Mouse (Mus musculus) cerebellum, adult (tissue): ENCODE results near the gene Myl4.
"Not testable (repeated sequence)": the region's sequence is repeated elsewhere in the genome, so short reads cannot be mapped to it uniquely, and the experiment has no call there.

ENCODE experiments used
- ATAC-seq: cut with Nextera tagmentation; 2 replicates; pipeline ENCODE4 v1.9.2; 2017; ENCODE audit warnings: mild to moderate bottlenecking, moderate library complexity, mixed read lengths; ENCODE audit not compliant: insufficient number of reproducible peaks, low FRiP score, low TSS enrichment

Gene Myl4

DNA sequence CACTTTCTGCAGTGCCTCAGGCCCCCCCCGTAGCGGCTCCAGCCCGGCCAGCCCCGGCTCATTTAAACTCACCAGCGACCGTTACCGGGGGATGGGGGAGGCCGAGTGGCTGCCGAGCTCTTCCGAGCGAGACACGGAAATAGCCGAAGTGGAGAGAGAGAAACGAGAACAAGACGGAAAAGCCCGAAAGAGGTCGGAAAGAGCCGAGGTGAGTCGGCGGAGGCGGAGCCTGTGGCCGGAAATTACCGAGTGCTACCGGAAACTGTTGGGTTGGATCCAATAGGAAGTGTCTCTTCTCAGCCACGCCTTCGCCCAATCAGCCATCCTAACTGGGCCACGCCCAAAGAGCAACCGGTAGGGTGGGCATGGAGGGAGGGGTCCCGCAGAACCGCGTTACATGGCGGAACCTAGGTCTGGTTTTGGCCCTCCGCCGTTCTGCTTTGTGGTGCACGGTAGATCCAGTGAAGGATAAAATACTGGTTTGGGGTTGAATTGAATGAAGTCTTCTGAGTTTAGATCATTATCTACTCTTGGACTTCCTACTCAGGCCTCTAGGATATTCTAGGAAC is at the start of gene Myl4, which contains the start of gene Cdc27:
Myl4 (plus strand) TSS at position 258 of the 569 bp plus-strand sequence.
Cdc27 (minus strand) TSS at position 215 of the 569 bp plus-strand sequence.
- peak; percentile 92 for ATAC-seq

DNA sequence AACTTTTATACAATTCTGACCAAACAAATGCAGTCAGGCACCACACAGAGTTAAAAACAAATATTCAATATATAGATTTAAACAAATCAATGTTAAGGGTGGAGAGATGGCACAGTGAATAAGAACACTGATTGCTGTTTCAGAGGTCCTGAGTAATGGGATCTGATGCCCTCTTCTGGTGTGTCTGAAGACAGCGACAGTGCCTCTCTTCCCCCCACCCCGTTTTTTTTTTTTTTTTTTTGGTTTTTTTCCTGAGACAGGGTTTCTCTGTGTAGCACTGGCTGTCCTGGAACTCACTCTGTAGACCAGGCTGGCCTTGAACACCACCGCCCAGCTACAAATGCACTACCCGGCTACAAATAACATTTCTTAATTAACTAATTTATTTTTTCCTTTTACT is 42.0 kb upstream of the Myl4 start:
- ATAC-seq: no peak

DNA sequence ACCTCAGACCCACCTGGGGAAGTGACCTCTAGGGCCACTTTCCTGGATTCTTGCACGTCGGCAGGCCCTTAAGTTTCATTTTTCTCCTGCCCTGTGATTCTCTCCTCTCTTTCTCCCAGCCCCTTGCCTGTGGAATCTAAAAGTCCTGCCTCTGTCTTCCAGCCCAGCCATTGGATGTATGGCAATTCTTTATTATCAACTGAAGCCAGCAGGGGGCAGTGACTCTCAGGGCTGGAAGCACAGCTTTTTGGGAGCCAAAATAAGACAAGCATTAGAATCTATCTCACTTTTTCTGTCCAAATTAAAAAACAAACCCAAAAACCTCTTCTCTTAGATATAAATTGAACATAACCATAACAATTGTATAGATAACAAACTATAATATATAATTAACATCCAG is 39.9 kb upstream of the Myl4 start:
- no peak for ATAC-seq

DNA sequence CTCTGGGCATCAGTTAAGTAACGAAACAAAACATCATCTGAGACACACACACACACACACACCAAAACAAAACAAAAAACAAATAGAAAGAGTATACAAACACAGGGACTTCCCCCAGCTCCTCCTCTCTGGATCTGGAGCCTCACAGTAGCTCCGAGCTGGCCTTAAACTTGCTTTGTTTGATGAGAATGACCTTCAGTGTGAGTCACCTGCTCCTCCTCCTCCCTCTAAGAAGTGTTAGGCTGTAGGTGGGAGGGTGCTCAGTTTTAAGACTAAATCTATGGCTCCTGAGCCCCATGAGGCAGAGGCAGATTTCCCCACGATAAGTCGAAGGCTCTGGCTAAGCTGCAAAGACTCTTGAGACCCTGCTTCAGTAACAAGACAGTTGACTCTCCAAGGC is 38.0 kb upstream of the Myl4 start:
- no peak for ATAC-seq

DNA sequence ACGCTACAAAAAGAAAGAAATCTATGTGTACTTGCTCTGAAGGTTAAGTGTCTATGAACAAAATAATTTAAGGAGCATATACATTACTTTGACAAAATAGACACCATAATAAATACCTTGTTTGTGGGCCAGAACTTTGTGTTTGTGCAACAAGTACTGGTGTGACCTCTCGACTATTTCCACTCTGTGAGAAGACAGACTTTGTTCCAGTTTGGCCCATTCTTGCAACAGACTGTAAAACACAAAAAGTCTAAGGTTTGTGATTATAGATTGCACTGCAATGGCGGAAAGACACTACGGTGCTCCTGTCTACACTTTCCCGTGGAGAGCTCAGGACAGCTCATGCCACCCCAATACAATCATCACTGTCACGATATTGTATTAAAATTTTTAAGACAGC is 24.5 kb upstream of the Myl4 start:
- ATAC-seq: no peak

DNA sequence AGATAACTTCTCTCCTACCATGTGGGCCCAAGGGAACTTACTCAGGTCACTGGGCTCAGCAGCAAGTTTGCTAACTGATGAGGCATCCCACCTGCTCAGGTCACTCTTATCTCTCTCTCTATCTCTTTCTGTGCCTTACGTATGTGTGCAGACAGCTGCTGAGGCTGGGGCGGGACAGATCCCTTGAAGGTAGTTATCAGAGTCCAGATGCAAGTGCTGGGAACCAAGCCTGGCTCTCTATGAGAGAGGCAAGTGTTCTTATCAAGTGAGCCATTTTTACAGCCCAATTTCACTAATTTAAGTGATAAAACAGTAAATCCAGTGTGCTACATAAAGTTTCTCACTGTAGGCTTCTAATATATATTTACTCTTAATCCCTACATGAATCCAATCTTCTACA is 13.6 kb upstream of the Myl4 start:
- ATAC-seq: no peak

DNA sequence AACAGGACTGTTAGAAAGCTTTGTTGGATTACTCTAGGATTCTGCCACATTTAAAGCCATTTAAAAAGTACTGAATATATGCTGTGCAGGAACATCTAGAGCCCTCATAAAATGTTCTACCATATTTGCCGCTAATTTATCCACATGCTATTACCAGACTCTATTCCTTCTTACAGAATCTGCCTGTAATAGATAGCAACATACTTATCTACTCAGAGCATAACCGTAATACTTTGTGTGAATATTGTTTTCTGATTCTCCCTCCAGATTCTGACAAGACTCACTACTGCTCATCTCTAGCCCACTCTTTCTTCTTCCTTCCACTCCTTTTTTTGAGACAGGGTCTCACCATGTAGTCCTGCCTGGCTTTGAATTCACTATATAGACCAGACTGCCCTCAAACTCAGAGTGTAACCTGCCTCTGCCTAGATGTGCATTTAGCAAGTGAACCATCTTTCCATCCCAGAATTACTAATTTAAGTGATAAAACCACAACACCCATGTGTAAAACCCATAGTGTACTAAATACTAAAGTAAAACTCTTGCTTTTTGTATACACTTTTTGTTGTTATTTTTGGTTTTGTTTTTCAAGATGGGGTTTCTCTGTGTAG is 12.4 kb upstream of the Myl4 start:
- ATAC-seq: no peak

DNA sequence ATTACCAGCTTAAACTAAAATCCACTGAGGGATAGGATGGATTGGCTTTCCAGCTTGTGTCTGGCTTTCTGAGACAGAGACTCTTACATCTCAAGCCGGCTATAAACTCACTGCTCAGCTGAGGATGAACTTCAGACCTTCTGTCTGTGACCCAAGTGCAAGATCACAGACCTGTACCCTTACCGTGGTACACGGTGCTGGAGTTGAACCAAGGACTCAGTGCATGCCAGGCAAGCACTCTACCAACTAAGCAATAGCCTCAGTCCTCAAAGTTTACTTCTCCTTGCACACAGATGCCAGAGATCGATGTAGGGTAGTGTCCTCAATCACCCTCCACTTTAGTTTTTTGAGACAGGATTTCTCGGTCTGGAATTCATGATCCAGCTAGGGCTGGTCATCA is 10.7 kb upstream of the Myl4 start:
- ATAC-seq: no peak

DNA sequence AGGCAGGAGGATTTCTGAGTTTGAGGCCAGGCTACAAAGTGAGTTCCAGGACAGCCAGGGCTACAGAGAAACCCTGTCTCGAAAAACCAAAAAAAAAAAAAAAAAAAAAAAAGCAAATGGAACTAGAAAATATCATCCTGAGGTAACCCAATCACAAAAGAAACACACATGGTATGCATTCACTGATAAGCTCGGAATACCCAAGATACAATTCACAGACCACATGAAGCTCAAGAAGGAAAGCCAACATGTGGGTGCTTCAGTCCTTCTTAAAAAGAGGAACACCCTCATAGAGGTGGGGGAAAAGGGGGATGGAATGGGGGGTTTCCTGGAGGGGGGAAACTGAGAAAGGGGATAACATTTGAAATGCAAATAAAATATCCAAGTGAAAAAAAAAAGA is 7.1 kb upstream of the Myl4 start:
- not testable (repeated sequence) for ATAC-seq

DNA sequence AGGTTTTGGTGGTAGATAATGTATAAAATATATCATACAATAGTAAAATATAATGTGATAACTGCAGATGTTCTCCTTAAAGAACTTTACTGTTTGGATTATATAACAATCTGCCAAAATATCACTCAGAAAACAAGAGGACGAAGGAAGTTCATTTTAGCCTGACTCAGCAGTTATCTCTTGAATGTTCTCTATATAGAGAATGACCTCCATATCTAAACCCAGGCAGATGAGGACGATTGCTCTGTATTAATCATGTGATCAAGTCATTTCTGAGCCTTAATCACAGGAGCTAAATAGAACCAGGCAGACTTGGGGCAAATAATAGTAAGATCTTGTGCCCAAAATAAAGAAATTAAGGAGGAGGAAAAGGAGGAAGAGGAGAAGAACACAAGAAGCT is 6.0 kb upstream of the Myl4 start:
- no peak for ATAC-seq

DNA sequence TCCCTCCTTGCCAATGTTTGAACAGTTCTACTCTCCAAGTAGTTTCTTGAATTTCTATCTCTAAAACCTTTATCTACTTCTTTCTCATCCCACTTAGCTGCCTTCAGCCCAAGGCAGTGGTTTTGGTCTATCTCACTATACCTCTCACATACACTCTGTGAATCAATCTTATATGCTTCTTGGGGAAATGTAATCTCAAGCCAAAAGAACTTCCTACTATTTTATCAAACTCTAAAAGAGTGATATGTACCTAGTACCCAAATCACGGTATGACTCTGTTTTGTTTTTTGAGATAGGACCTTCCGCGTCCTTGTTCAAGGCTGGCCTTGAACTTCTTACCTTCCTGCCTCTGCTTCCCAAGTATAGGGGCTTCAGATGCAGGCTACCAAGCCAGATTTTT is 3.0 kb upstream of the Myl4 start:
- ATAC-seq: no peak

DNA sequence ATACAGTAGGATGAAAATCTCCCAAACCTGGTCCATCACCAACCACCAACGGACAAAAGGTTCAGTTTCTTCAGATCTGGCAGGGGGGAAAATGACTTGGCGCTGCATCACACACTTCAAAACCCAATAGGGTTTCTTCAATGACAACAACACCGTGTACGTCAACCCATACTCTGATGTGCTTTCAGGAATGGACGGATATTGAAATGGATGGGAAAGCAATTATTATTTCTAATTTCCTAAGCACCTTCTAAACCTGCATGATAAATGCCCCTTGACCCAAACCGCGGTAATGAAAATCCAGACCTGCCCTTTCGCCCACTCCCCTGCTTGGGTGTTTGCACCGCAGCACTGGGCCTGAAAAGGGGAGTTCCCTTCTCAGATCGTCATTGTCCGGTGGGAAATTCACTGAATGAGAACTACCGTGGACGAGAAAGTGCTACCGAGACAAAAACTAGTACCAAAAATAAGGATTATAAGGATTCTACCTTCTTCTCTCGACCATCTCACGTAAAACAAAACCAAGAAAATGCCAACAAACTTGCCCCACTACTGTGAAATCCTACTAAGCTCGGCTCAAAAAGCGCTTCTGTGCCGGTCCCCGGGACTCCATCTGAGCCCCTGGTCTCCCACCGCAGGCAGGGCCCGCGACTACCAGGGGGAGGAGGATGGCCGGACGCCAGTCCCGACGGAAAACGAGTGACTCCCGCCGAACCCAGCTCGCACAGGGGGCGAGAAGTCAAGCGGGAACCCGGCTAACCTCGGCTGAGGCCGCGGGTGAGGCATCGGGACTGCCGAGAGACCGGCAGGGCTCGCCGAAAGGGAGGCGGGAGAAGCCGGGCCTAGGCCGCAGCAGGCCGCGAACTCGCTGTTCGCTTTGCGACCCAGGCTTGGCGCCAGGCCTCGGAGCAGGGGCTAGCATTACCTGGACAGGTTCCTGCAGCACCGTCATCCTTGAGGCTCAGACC is 741 bp upstream of the Myl4 start:
- no peak for ATAC-seq

DNA sequence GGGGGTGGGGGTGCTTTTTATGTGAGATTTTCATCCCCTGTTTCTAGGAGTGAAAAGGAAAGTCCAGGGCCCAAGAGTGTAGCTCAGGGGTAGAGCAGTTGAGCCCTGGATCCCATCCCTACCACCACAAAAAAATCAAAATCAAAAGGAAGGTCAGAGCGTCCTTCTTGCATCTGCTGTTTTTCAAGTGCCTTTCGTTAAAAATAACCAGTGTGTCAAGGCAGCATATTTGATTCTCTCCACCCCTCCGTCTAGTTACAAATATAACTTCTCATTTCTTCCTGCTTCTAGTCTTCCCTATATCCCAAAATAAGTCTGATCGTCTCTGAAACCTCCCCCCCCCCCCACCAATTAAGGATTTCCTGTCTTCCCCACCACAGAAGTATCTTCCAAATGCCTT is 7.6 kb downstream of the Myl4 start:
- ATAC-seq: no peak

DNA sequence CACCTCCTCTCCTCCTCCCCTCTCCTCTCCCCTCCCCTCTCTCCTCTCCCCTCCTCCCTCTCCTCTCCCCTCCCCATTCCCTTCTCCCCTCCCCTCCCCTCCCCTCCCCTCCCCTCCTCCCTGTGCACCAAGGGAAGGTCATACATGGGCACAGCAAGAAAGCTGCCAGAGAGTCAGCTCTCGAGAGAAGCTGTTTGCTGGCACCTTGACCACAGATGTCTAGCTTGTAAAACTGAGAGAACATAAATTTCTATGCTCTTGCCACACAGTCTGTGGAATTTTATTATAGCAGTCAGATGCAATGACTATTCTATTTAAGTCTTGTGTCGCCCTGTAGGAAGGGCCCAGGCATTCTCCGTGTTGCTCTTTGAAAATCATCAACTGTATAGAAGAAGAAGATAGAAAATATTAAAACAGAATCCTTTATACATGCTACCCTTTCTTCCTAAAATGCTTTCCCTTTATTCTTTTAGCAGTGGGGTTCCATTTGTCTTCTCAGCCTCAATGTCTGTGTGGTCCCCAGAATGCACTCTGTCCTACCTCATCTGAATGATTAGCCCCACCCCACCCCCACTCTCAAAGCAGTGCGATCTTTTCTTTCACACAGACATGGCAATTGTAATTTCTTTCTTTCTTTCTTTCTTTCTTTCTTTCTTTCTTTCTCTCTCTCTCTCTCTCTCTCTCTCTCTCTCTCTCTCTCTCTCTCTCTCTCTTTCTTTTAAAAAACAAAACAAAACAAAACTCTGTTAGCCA is 8.4 kb downstream of the Myl4 start:
- no peak for ATAC-seq

DNA sequence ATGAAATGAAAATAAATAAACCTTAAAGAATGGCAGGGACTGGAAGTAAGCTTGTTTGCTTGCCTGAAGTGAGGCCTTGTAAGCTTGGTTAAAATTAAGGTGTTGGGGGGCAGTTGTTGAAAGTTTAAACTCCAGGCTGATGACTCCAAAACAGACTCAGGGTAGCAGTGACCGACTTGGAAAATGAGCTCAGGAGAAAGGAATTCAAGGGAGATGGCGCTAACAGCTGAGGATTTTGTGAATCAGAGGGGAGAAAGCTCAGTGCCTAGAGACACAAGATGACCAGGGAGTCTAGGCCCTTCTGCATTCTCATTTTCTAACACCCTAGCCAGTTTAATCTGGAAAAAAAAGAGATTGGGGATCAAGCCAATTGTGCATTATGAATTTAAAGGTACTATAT is 10.5 kb downstream of the Myl4 start:
- no peak for ATAC-seq

DNA sequence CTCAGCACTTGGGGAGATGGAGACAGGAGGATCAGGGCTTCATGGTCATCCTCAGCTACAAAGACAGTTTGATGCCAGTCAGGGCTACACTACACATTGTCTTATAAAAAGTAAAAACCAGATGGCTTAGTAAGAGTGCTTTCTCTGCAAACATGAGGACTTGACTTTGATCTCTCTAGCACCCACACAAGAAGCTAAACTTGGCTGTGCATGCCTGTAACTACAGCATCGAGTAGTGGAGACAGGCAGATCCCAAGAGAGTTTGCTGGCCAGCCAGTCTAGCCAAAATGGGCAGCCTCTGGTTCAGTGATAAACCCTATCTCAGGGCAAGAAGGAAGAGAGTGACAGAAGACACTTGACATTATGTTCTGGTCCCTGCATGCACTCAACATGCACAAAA is 13.0 kb downstream of the Myl4 start:
- ATAC-seq: no peak

DNA sequence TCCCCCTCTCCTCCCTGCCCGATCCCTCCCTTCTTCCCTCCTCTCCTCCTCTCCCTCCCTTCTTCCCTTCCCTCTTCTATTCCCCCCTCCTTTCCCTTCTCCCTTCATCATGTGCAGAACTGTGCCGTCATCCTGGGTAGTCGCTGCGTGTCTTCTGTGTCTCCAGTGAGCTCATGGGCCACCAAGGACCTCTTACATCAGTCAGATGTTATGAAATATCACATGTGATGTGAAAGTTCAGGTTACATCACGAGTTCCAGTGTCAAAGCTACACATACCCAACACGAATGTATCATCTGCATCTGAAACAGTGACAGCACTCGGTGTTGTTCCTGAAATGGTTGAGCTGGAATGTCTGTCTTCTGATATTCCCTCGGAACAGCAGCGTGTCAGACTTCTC is 14.7 kb downstream of the Myl4 start:
- ATAC-seq: no peak

DNA sequence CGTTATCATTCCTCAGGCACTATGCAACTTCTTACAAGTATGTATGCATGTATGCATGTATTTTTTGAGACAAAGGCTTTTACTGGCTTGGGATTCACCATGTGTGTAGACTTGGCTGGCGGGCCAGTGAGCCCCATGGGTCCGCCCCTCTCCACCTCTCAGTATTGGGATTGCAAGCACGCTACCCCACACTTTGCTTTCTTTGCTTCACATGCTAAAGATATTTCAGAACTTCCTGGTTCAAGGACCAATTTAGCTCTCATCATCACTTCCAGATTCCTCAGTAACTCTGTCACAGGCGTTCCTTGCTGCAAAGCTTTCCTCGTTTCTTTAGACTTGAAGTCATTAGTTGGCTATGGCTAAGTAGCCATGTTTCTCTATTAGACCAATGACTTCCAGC is 15.6 kb downstream of the Myl4 start:
- no peak for ATAC-seq

DNA sequence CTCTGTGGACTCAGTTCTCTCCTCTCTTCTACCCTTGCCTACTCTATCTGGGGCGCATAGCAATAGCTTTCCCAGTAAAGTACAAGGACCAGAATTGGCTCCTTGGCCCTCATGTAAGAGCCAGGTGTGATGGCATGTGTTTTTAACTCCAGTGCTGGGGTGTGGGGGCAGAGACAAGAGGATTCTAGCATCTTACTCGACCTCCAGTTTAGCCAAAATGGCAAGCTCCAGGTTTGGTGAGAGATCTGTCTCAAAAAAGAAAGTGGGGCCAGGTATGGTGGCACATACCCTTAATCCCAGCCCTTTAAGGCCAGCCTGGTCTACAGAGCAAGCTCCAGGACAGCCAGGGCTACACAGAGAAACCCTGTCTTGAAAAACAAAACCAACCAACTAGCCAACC is 16.3 kb downstream of the Myl4 start:
- no peak for ATAC-seq

DNA sequence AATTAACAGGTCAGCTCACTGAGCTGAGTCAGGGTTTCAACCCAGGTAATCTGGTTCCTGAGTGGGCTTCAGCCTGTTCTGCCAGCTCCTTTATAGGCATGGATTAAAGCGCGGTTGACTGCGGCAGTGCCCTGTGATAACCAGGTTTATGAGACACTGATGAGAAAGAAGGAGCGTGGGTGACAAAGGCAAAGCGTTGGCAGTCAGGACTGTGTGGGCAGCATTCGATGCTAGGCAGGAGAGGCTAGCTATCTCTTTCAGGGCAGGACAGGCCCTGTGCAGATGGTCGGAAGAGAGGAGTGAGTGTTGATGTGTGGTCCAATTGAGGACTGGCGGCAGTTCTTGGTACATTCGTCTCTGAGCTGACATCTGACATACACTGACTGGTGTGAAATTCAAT is 17.3 kb downstream of the Myl4 start:
- ATAC-seq: no peak

DNA sequence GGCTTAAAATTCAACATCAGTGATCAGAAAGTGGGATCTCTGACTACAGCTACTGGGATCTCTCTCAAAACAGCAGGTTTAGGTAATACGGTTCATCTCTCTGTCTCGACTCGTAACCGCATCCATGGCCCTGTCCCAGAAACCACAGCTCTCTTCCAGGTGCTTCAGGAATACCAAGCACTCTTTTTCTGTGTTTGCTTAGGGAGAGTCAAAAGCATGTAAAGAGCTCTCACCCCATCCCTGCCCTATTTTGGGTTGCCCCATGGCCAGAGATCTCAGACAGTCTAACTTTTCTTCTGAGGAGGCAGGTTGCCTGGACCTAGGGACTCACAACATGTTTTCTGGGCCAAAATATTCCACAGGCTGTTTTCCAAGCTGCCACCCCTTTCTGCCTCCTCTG is 17.9 kb downstream of the Myl4 start:
- no peak for ATAC-seq
